Mouse (Mus musculus) megakaryocyte, adult 5-6 weeks (primary cell): ENCODE data around the gene Faim2. TPM values are rescaled to one million over a fixed set of nuclear protein-coding genes. Genes with fewer than 3 reads are reported as not detected.

ENCODE experiments used
- ATAC-seq: 2 replicates; pipeline ENCODE4 v1.8.0; 2016; ENCODE audit warnings: mild to moderate bottlenecking, inconsistent platforms; ENCODE audit not compliant: poor library complexity, severe bottlenecking
- total RNA-seq, 2 experiments: library from RNA; stranded (forward) in 1 of 2; stranded (reverse) in 1 of 2; fragments of 153-499, 151-499 nt in 1 of 2; fragments of 221-1000, 200-1000 nt in 1 of 2; gene quantifications; 2 replicates each; pipeline versions ENCODE4 v1.2.3 to v1.2.4; 2015 to 2017

Gene Faim2
- total RNA-seq, 2 experiments from 2014 or later, result 0.04 TPM; not detected in 1

DNA sequence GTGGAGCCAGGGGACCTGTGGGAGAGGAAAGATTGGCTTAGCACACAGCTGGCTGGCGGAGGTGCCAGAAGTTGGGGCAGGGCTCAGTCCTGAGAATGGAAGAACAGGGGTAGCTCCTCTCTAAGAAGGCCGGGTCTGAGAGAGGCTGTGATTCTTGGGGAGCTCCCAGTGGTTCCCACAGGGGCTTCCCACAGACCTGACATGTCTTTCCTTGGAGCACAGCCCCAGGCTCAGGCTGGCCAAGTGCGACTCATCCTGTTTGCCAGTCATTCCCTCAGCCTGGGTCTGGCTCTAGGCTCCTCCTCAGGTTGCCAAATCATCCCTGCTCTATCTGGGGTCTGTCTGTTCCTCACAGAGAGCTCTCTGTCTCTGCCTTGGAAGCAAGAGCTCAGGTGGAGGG, 17.3 kb downstream of the Faim2 start:
- ATAC-seq, result no peak

DNA sequence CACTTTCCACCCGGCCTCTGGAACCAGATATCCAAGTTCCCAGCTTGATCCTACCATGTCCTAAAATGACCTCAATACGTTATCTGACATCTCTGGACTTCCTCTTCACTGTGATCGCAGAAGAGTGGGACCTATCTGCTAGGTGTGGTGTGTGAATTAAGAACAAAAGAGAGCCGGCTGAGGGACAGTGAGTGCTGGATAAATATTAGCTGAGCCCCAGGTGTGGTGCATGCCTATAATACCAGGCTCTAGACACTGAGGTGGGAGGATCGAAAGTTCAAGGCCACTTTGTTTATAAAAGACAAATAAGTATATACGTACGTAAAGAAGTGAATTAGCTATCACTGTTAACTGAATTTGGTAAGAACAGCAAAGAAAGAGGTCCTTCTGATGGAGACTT, 18.1 kb downstream of the Faim2 start:
- no peak for ATAC-seq

DNA sequence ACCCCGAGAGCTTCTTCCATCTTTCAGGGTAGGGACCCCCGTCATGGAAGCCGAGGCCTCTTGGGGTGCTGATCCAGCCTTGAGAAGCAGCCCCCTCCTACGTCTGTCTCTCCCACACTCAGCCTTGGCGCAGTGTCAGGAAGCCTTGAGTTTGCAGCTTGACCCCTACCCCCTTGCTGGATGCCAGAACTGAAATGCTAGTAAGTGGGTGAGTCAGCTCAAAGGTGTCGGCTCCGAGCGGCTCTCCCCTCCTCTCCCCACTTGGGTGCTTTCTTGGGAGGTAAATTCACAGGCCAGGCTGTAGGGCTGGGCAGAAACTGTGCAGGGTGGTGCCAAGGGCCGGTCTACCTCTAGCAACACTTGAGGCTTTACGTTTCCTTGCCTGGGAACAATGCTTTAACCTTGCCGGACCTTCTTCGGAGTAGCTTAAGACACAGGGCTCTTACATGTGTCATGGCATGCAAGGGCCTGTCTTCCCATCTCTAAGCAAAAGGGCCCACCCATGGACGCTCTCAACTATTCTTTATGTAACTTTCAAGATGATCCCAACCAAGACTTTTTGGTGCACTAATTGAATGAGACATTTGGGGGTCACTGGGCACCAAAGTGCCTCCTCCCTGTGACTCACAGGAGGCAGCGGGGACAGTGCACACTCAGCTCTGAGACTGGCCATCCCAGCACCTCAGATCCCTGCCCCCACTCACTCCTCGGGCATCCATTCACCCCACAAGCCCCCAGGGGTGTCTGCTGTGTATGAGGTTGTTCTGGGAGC, 22.5 kb downstream of the Faim2 start:
- ATAC-seq, result no peak

DNA sequence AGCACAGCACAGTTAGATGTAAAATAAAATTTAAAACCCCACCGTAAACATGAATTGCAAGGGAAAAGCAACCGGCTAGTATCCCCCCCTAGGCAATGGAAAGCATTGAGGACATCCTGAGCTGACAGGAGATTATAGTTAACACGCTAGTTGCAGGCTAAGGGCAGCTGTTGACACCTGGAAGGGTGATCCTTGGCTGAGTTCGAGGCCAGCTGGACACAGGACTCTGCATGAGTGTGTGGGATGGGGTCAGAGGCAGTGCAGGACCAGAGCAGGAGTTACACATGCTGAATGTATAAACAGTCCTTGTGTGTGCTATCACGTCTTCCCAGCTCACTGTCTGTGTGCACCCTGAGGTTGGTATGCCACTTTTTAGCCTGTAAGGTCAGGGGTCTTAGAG, 24.7 kb downstream of the Faim2 start:
- ATAC-seq, result no peak

DNA sequence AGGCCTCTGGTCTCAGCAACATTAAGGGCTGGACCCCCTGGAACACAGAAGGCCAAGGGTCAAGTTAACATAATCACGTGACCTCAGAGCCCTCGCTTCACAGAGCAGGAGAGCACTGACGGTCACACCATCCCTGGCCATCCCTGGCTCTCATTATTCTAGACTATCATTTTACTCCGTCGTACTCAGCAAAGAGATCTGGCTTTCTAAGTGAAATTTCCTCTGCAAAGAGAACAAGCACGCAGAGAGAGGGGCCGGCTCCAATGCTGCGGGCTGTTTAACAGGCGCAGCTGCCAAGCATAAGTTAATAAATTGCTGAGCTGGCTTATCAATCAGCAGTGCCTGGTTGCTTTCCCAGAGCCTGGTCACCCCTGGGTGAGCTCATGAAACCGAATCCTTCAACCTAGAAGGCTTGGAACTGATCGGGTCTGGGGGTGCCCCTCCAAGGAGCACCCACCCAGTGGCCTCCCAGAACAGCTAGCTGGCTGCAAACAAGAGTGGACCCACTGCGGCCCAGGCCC, 25.6 kb downstream of the Faim2 start:
- no peak for ATAC-seq

DNA sequence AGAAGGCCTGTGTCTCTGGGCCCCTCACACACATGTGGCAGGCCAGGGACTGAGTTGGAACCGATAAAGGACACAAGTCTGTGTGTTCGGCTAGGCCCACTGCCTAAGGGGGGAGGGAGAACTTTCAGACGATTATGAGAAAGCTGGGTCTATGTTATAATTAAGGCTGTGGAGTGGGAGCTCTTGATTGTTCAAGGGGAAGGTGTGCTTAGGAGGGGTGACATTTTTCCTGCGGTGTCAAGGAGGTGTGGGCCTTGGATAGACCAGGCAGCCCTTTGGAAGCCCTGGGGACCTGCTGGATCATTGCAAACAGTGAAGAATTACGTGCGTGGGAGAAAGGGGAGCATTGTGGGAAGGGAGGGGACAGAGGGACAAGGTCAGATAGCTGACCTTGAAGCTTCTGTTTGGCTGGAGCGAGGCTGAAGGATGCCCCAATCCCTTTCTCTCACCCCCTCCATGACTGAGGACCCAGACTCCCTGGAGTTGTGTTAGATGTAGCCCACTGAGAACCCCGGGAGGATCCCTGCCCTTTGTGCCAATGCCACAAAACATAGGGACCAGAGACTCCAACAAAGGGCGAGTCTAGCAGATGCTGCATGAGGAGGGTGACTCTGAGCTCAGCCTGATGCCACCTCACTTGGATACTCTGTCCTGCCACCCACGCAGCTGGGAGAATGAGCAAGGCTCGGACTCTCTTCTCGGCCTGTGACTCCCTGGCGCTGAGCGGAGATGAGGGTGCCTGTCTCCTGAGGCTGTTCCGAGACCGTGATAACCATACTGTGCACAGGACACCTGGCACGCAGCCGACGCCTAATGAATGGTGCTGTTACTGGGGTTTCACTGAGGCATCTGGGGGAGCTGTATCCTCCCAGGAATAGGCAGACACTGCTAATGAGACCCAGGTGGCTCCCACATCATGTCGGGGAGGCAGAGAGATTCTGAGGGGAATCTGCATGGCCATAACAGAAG, 26.4 kb downstream of the Faim2 start:
- no peak for ATAC-seq

DNA sequence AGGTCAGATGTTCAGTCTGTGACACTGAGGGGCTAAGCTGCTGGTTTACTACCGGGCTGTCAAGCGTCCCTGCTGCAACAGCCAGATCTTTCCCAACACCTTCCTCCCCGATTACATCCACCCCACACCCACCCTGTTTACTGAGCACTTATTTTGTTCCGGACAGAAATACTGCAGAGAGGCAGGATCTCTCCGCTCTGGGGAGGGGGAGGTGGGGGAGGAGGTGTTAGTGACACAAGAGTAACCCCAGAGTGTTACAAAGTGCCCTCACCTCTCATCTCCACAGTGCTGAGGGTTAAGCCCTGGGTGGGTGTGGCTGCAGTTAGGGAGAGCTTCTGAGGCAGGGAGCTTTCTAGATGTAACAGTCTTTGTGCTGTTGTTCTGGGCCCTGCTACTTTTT, 27.6 kb downstream of the Faim2 start:
- ATAC-seq, result peak; percentile 53

DNA sequence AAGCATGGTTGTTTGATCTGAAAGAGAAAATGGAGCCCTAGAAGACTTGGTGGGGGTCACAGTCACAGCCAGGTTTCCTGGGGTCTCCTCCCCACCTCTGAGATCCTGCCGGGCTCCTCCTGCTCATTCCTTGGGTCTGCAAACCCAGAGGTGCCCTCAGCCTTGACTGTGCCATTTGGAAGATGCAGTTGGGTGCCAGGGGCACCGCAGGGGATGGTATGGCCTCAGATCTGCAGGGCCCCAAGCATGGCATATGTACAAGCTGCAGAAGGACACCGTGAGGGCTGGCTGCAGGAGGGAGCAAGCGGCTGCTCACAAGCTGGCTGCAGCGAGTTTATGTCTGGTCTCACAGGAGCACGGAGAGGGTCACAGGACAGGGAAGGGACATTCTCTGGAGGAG, 28.2 kb downstream of the Faim2 start:
- no peak for ATAC-seq

DNA sequence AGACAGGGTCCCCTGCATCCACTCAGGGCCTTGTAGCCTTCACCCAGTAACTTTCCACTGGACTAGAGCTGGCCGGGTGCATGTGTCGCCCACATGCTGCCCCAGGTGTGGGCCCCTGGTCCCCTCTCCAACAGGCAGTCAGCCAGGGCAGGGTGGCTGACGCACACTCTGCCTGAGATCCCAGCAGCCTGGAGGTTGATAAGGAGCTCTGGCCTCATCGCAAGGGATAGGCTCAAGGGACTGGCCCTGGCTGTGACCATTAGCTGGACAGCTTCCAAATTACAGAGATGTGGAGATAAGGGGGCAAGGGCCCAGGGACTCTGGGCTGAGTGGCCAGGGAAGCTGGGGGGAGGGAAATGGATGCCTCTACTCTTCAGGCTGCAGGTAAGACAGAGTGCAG, 29.2 kb downstream of the Faim2 start:
- no peak for ATAC-seq

DNA sequence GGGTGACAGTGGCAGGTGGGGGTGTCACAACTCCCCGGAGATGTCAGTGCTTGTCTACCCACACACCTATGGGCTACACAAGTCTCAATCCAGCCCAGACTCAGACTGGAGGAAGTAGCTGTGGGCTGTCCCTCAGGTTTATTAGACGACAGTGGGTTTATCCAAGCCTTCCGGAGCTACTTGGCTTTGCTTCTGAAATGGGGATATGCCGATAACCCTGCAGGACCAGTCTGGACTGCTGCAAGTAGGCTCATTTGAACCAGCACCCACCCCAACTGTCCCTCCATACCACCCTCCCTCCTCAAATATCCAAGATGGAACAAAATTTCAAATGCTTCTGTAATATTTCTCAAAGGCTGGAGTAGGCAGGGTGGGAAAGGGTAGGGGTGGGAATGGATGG, 29.6 kb downstream of the Faim2 start:
- ATAC-seq, result peak; percentile 43

DNA sequence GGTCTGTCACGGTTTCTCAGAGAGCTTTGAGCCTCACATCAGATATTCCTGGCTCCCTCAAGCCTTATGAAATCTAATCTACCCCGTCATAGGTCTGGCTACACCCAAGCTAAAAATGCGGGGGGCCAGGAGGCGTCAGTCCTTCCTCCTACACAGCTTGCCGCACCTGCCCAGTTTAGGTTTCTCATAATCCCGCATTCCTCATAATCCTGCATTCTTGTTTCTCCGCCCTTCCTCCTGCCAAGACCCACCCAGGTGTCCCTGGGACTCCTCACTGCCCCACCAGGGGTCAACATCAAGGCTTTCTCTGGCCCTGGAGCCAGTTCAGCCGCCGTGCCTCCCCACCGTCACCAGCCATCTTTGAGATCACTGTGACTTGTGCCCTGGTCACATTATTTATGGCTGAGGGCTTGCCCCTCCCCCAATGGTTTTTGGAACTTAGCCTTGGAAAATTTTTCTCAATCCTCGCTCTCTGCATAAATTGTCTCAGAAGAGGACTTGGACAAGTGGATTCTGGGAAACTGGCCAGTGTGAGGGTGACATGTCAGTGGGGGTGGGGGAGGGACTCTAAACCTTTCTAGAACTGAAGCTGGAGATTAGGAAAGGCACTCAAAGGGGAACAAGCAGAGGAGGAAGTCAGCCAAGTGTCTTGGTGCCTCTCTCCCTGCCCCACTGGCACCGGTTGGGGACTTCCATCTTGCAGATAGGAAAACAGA, 30.3 kb downstream of the Faim2 start:
- ATAC-seq, result peak; percentile 82

DNA sequence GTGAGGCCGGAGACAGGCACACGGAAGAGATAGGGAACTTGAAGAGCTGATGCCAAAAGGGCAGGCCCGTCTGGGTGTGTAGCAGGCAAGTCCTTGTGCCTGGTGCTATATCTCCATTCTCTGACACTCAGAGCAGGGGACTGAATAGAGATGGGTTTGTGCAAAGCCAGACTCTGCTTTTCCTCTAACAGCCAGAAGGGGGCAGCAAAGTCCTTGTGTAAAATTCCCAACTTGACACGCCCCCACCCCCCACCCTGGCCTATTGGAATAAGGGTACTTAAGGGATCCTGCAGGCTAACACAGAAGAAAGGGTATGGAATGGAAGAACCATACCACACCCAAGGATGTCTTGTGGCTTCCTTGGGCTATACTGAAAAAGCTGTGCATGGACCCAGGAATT, 30.9 kb downstream of the Faim2 start:
- peak; percentile 55 for ATAC-seq

DNA sequence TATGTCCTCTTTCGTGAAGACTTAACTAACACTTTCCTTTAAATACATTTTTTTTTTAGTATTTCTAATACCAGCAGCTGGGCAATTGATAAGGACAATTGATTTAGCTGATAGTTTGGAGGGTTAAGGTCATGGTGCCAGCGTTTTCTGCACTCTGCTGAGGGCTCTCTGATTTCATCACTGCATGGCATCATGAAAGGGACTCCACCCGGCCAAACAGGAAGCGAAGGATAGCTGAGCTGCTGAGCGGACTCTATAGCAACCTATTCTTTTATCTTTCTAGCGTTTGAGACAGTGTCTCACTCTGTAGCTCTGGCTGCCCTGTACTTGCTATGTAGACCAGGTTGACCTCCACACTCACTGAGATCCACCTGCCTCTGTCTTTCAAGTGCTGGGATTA, 43.2 kb downstream of the Faim2 start:
- ATAC-seq, result peak; percentile 81

DNA sequence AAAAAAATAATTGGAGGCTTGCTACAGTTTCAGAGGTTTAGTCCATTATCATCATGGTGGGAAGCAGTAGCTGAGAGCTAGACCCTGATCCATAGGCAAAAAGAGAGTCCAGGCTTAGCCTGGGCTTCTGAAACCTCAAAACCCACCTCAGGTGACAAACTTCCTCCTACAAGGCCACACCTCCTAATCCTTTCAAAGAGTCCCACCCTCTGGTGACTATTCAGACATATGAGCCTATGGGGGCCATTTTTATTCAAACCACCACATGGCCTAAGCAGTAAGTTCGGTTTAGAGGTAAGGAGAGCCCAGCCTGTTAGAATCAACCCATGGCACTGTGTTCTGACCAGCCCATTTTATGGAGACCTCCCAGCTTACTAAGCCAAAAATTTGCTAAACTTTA, 52.2 kb downstream of the Faim2 start:
- no peak for ATAC-seq

DNA sequence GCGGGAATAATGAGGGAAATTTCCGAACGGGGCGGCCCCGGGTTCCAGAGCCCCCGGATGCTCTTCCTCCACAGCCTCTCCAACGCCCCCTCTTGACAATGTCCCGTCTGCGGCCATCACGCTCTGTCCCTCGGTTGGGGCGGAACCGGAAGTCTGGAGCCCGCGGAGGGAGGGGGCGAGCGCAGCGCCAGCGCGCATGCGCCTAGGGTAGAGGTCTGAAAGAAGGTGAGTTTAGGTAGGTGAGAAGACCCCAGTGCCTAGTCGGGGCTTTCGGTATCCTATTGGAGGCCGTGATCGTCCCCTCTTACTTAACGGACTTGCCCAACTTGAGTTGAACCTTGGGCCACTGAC, 53.4 kb downstream of the Faim2 start, which contains the start of gene Bcdin3d:
TSS of gene Bcdin3d (minus strand) at position 155 of the 351 bp plus-strand sequence.
- ATAC-seq, result peak; percentile 94

DNA sequence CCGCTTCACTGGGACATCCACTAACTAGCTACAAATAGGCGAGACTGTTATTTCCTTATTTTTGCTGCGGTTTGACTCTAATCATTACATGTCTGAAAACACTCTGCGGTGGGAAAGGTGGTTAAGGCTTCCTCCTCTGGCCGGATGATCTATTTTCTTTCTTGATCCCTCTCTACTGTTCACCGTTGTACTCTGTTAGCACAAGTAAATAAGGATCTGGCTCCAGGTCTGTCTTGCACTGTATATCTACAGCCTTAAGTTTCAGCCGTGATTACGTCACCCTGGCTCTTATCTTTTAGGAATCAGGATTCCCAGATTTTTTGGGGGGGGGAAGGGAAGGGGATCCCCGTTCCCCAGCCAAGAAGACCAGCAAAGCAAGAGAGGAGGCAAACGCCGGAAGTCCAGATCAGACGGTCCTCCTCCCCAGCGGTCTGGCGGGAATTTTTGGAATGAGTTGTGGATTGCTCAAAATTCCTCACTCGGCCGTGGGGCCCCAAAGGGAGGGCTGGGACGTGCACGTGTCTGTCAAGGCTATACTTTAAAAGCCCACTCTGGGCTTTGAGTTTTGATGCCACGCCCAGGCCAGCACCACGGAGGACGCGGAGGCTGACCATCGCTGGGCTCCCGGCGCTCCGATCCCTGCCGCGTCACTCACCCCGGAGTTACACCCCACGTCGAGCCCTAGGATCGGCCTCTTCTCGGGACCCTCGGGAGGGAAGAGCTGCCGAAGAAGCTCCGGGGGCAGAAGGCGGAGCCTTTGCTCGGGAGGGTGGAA, 54.0 kb downstream of the Faim2 start:
- peak; percentile 55 for ATAC-seq

DNA sequence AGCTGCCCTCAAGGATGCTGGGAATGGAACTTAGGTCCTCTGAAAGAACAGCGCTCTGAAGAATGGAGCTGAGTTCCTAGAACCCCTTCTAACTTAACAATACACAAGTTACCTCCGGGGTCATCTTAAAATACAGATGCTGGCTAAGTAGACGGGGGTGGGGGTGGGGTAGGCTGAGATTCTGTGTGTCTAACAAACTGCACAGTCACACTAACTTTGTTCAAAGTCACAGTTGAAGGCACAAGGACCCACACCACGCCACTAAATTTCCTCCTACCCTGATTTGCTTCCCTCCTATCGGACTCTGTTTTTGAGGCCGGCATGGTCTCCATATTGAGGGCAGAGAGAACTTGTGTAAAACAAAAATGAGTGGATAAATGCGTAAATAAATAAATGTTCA, 55.0 kb downstream of the Faim2 start:
- ATAC-seq, result no peak

DNA sequence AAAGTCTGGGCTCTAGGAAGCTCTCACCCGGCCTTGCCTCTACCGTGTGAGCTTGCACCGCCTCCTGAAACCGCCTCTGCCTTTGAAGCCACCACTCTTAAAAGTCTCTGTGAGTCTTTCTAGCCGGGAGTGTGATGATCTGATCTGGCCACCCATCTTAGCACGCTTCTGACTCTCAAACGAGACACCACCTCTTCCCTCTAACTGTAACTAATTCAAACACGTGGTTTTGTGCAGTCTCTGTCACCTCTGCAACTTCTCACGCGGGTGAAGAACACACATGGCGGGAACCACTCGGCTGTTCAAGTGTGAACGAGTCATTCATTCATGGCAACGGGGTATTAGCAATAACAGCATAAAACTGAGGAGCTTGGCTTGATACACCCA, 56.3 kb downstream of the Faim2 start:
- no peak for ATAC-seq

DNA sequence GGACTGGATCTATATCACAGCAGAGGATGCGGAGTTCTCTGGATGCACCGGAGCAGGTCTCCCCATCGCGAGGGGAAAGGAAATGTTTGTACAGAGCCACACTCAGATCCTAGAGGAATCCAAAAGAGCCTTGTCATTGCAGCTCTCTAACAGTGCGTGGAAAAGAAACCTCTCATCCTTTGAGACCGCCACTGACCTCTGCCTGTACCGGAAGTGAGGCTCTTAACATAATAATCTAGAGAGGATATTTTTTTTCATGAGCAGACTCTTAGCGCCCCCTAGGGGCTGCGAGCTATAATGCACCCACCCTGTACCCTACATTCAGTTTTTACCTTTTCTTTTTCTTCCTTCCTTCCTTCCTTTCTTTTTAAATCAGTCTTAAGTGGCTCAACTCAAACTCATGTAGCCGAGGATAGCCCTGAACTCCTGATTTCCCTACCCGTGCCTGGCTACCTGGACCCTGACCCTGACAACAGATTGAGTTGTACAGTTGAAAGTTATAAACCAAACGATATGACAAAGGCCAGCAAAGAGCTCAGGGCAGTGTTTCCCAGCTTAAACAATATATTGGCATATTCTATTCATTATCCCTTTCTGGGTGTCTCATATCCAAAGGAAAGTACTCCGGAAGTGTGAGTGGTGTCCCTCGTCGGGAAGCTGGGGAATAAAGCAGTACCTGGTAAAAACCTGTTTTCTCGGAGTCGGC, 56.8 kb downstream of the Faim2 start:
- ATAC-seq, result no peak
